Mouse (Mus musculus): ENCODE results near the gene Tcp10b. TPM values are rescaled to one million over a fixed set of nuclear protein-coding genes. Genes with fewer than 3 reads are reported as not detected.

Tcp10b gene
- total RNA-seq, 2 experiments from 2014 or later: 0.04 TPM; not detected in 1

Other genes starting within 250 kb of the Tcp10b start
- not detected in 2 replicates for gene Mas1, start 193.0 kb upstream of the Tcp10b start, total RNA-seq (2015)
- gene Mas1, start 193.0 kb upstream of the Tcp10b start, total RNA-seq (2017): not detected in 2 replicates
- not detected in 2 replicates for gene Mrgprh, start 185.1 kb upstream of the Tcp10b start, total RNA-seq (2015)
- gene Mrgprh, start 185.1 kb upstream of the Tcp10b start, total RNA-seq (2017): not detected in 2 replicates
- gene Pnldc1, start 150.9 kb upstream of the Tcp10b start, total RNA-seq (2015): 1.4 TPM in 1 of 2 replicates, not detected in the other
- 0.11 TPM in 1 of 2 replicates, not detected in the other for gene Pnldc1, start 150.9 kb upstream of the Tcp10b start, total RNA-seq (2017)
- 233 and 244 TPM in 2 replicates for gene Tcp1, start 145.4 kb upstream of the Tcp10b start, total RNA-seq (2015)
- gene Tcp1, start 145.4 kb upstream of the Tcp10b start, total RNA-seq (2017): 370 and 389 TPM in 2 replicates
- gene Mrpl18, start 144.8 kb upstream of the Tcp10b start, total RNA-seq (2015): 112 and 131 TPM in 2 replicates
- 122 and 163 TPM in 2 replicates for gene Mrpl18, start 144.8 kb upstream of the Tcp10b start, total RNA-seq (2017)
- not detected in 2 replicates for gene Acat3, start 120.5 kb upstream of the Tcp10b start, total RNA-seq (2015)
- 0.33 and 0.51 TPM in 2 replicates for gene Acat3, start 120.5 kb upstream of the Tcp10b start, total RNA-seq (2017)
- gene Acat2, start 100.4 kb upstream of the Tcp10b start, total RNA-seq (2015): 7.6 and 9.0 TPM in 2 replicates
- gene Acat2, start 100.4 kb upstream of the Tcp10b start, total RNA-seq (2017): 9.1 and 9.8 TPM in 2 replicates
- gene Wtap, start 66.9 kb upstream of the Tcp10b start, total RNA-seq (2015): 114 and 116 TPM in 2 replicates
- gene Wtap, start 66.9 kb upstream of the Tcp10b start, total RNA-seq (2017): 246 and 306 TPM in 2 replicates
- 57.6 and 73.8 TPM in 2 replicates for gene Sod2, start 54.3 kb upstream of the Tcp10b start, total RNA-seq (2015)
- 23.3 and 40.3 TPM in 2 replicates for gene Sod2, start 54.3 kb upstream of the Tcp10b start, total RNA-seq (2017)
- not detected in 2 replicates for gene Gpr31b, start 8.8 kb upstream of the Tcp10b start, total RNA-seq (2015)
- gene Gpr31b, start 8.8 kb upstream of the Tcp10b start, total RNA-seq (2017): 0.81 TPM in 1 of 2 replicates, not detected in the other
- not detected in 2 replicates for gene Unc93a, start 70.7 kb downstream of the Tcp10b start, total RNA-seq (2015)
- 0.29 TPM in 1 of 2 replicates, not detected in the other for gene Unc93a, start 70.7 kb downstream of the Tcp10b start, total RNA-seq (2017)
- gene Smok2a, start 160.1 kb downstream of the Tcp10b start, total RNA-seq (2015): not detected in 2 replicates
- not detected in 2 replicates for gene Smok2a, start 160.1 kb downstream of the Tcp10b start, total RNA-seq (2017)
- not detected in 2 replicates for gene Smok2b, start 169.2 kb downstream of the Tcp10b start, total RNA-seq (2015)
- not detected in 2 replicates for gene Smok2b, start 169.2 kb downstream of the Tcp10b start, total RNA-seq (2017)

Measured in megakaryocyte, adult 5-6 weeks (primary cell).